Mouse (Mus musculus) liver, postnatal 0 days (tissue): ENCODE measurements around the gene Banp.

Experiments used
- CTCF ChIP-seq: sonication (generic); IDR thresholded peaks from 2 replicates; pipeline ENCODE4 v1.5.1; 2016; ENCODE audit warnings: antibody characterized with exemption, low read depth
- EP300 ChIP-seq: IDR thresholded peaks from 2 replicates; pipeline ENCODE4 v1.6.1; 2016; ENCODE audit warnings: antibody characterized with exemption, low read depth, mild to moderate bottlenecking

GRCm38 (mm10) chr8:121998631-121999030 is 49.1 kb downstream of the Banp start:
- TF ChIP-seq CTCF (no peak), EP300 (no peak)
